Mouse (Mus musculus): Measurements from ENCODE around the gene Slc7a14. TPM values are rescaled to one million over a fixed set of nuclear protein-coding genes. Genes with fewer than 3 reads are reported as not detected.

The Slc7a14 gene
- total RNA-seq, 2 experiments from 2014 or later: 0.04 TPM; not detected in 1

DNA sequence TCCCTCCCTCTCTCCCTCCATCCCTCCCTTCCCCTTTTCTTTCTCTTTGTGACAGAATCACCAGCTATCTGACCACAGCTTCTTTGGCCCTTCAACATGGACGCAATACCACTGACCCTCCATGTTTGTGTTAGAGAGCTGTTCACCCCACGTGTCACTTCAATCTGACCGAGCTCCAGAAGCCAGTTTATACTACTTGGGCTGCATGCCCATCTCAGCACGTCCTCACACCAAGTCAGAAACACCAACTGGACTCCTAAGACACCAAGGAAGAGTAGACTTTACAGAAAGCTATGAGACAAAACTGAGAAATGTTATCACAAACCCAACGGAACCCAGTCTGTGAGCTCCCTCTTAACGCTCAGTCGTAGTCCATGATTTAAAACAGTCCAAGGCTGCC lies 43.2 kb downstream of the Slc7a14 start:
- no peak for ATAC-seq (replicated peaks; ENCODE audit: low FRiP score, low TSS enrichment, poor library complexity, severe bottlenecking)

GRCm38 (mm10) chr3:31263535-31263934 lies 46.6 kb downstream of the Slc7a14 start:
- ATAC-seq (replicated peaks; ENCODE audit: low FRiP score, low TSS enrichment, poor library complexity, severe bottlenecking): no peak

GRCm38 (mm10) chr3:31261418-31262014 lies 48.7 kb downstream of the Slc7a14 start:
- no peak for ATAC-seq (replicated peaks; ENCODE audit: low FRiP score, low TSS enrichment, poor library complexity, severe bottlenecking)

DNA sequence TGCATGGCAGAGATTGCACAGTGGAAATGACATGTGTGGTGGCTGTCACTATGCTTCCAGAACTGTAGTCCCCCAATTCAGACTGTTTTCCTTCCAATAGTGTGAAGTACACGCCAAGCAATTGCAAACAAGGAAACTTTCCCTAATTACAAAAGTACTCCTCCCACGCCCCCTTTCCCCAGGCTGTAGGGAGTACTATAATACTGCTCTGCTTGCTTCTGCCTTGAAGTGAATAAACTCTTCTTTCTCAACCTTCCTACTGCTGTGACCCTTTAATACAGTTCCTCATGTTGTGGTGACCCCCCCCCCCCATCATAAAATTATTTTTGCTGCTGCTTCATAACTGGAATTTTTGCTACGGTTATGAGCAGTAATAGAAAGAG lies 49.2 kb downstream of the Slc7a14 start:
- ATAC-seq (replicated peaks; ENCODE audit: low FRiP score, low TSS enrichment, poor library complexity, severe bottlenecking): no peak

DNA sequence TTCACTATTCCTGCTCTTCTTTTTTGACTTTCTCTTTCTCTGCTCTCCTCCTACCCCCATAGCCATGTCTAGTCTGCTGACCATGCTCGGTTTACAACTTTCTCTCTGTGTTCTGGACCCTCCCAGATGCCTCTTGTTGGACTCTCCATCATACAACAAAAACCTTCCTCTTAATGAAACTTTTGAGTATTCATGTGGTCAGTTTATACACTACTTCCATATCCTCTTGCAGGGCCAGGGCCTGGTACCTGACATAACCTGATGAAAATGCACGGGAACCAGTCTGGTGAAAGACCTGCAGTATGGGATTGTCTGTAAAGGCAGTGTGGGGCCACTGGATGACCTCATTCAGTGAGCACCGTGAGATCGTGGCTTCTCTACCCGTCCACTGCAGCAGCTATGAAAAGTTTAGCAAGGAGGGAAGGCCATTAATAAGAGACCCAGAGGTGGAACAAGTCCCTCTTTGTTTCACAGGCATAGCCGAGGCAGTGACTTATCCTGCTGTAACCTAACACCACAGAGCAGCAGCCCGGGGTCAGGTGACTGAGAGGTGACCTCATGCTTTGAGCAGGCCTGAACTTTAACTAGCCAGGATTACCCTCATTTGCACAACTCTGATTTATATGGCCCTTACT lies 49.7 kb downstream of the Slc7a14 start:
- no peak for ATAC-seq (replicated peaks; ENCODE audit: low FRiP score, low TSS enrichment, poor library complexity, severe bottlenecking)

- ATAC-seq (replicated peaks; ENCODE audit: low FRiP score, low TSS enrichment, poor library complexity, severe bottlenecking): no peak
Observed at GRCm38 (mm10) chr3:31259553-31260255, 50.5 kb downstream of the Slc7a14 start.

DNA sequence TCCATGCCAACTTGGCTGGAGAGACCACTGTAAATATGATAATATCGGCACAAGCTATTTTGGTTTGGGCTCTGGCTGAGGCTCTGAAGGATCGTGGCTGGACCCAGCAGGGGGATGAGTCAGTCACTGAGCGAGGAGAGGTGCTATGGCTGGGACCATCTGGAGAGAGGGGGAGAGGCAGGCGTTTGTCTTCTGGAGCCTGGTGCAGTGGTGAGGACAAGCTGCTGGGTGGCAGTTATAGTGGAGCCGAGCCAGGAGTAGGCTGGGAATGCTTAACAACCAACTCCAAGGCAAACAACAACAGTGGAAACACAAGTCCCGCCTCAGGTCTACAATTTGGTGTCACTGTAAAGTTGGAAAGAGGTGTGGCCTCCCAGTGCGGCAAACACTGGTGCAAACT lies 55.8 kb downstream of the Slc7a14 start:
- no peak for ATAC-seq (replicated peaks; ENCODE audit: low FRiP score, low TSS enrichment, poor library complexity, severe bottlenecking)

DNA sequence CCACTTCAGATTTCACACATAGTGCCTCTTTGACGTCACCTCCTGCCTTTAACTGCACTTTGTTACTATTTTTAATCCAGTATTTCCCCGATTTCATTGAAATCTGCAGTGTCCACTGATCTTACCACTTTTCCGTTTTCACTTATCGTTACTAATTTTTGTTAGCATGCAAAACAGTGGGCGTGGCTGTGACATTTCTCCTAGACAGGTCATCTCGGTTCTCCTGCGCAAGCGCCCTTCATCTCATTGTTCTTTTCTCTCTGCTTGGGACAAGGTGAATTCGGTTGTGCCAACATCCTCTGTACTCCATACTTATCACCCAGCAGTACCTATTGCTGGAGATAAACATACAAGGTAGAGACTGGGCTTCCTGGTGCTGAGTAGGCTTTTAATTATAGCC lies 56.3 kb downstream of the Slc7a14 start:
- ATAC-seq (replicated peaks; ENCODE audit: low FRiP score, low TSS enrichment, poor library complexity, severe bottlenecking): no peak

GRCm38 (mm10) chr3:31252566-31252965 lies 57.6 kb downstream of the Slc7a14 start:
- no peak for ATAC-seq (replicated peaks; ENCODE audit: low FRiP score, low TSS enrichment, poor library complexity, severe bottlenecking)

DNA sequence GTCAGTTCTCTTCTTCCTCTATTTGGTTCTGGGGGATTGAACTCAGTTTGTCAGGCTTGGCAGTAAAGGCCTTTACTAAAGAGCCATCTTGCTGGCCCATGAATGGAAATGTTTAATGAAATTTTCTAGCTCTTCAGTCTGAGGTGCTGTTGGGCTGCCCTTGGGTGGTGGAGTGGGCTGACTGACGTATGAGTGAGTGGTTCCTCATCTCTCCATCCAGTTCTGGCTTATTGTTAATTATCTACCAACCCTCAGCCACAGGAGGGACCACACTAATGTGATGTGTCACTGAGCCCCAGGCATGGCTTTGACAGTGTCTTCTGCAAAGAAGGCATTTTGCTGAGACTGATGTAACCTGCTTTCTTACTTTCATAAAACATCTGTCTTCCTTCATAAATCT lies 66.7 kb downstream of the Slc7a14 start:
- ATAC-seq (replicated peaks; ENCODE audit: low FRiP score, low TSS enrichment, poor library complexity, severe bottlenecking): no peak

GRCm38 (mm10) chr3:31240840-31241239 lies 69.3 kb downstream of the Slc7a14 start:
- no peak for ATAC-seq (replicated peaks; ENCODE audit: low FRiP score, low TSS enrichment, poor library complexity, severe bottlenecking)

DNA sequence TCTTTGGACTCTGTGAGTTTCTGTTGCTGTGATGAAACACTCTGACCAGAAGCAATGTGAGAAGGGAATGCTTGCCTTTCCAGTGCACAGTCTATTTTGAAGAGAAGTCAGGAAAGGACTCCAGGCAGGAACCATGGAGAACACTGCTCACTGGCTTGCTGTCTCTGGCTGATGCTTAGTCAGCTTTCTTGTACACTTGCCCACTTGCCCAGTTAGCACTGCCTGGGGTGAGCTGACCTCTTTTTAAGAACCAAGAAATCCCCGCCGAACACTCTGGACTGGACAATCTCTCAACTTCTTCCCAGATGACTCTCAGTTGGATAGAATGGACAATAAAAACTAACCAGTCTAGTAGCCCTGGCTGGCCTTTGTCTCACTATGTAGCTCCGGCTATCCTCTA lies 70.5 kb downstream of the Slc7a14 start:
- no peak for ATAC-seq (replicated peaks; ENCODE audit: low FRiP score, low TSS enrichment, poor library complexity, severe bottlenecking)

- ATAC-seq (replicated peaks; ENCODE audit: low FRiP score, low TSS enrichment, poor library complexity, severe bottlenecking): no peak
Observed at GRCm38 (mm10) chr3:31237936-31238335, 72.2 kb downstream of the Slc7a14 start.

GRCm38 (mm10) chr3:31236146-31236545 lies 74.0 kb downstream of the Slc7a14 start:
- no peak for ATAC-seq (replicated peaks; ENCODE audit: low FRiP score, low TSS enrichment, poor library complexity, severe bottlenecking)

- ATAC-seq (replicated peaks; ENCODE audit: low FRiP score, low TSS enrichment, poor library complexity, severe bottlenecking): no peak
Observed at GRCm38 (mm10) chr3:31234356-31234755, 75.8 kb downstream of the Slc7a14 start.

- ATAC-seq (replicated peaks; ENCODE audit: low FRiP score, low TSS enrichment, poor library complexity, severe bottlenecking): no peak
Observed at GRCm38 (mm10) chr3:31233746-31234312, 76.3 kb downstream of the Slc7a14 start.

DNA sequence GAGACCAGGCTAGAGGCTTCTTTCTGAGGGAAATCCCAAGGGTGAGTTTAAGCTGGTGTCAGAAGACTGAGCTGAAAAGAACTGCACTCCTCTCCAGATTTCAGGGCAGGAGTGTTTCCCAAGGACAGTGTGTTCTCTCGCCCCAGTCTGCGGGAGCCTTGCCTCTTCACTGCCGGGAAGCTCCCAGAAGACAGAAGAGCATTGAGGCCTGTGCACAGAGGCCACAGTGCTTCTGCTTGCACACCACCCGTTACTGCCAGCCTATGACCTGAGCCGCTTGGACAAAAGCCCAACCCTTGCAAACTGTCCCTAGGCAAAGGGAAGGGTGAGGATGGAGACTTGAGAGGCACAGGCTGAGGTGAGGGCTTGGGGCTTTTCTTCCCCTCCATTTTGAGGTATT lies 80.9 kb downstream of the Slc7a14 start:
- no peak for ATAC-seq (replicated peaks; ENCODE audit: low FRiP score, low TSS enrichment, poor library complexity, severe bottlenecking)

DNA sequence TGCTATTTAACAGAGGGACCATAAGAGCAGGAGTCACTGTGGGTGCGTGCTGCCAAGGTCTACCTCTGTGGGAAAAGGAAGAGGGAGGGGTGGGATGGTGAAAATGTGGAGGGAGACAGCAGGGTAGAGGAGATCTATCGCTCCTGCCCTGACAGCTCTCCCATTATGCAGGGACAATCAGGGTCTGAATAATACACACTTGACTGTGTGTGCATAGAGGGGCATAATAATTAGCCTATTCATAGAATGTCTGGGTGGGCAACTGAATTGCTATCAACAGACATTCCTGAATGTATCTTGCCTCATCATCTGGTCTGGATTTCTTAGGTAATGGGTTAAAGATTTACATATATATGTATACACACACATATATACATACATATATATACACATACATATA lies 81.7 kb downstream of the Slc7a14 start:
- ATAC-seq (replicated peaks; ENCODE audit: low FRiP score, low TSS enrichment, poor library complexity, severe bottlenecking): no peak

GRCm38 (mm10) chr3:31223551-31223950 lies 86.6 kb downstream of the Slc7a14 start:
- no peak for ATAC-seq (replicated peaks; ENCODE audit: low FRiP score, low TSS enrichment, poor library complexity, severe bottlenecking)

DNA sequence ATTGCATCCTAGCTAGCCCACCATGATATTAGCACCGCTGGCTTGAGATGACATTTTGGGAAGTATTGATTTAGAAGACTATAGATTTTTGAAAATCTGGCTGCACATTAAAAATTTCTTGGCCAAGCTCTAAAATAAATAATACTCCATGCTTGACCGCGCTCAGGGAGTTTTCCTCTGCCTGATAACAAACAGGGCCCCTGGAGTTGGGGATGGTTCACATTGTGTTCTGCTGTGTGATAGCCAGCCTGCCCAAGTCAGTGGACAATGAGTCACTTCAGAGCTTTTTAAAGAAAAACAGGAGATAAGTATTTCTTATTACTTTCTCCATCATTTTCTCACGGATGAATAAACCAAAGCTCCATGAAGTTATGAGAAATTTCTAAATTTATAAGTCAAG lies 90.1 kb downstream of the Slc7a14 start:
- ATAC-seq (replicated peaks; ENCODE audit: low FRiP score, low TSS enrichment, poor library complexity, severe bottlenecking): no peak

DNA sequence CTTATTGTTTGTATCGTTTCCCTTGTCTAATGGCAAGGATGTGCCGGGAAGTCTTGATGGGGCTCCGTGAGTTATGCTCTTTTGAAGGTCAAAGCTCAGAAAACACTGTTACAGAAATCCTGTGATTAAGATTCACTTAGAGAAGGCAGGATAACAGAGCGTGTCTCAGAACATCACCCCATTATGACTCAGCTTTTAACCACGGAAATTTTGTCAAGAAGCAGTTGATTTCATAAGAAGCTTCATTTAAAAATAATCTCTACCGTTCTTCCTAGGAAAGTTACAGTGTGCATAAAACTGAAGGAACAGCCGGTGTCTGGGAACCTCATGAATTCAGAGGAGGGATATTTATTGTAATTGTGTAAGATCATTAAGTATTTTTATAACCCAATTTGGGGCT lies 90.7 kb downstream of the Slc7a14 start:
- ATAC-seq (replicated peaks; ENCODE audit: low FRiP score, low TSS enrichment, poor library complexity, severe bottlenecking): no peak
